Mouse (Mus musculus): ENCODE measurements around the gene Midn. TPM values are rescaled to one million over a fixed set of nuclear protein-coding genes. Genes with fewer than 3 reads are reported as not detected.
A peak's percentile ranks its signal among the peaks of the same experiment; 100 is the strongest.

Midn gene
- polyA plus RNA-seq, 1 experiment from 2014 or later: 41.7 TPM

GRCm38 (mm10) chr10:80130403-80131031, 17.6 kb upstream of the Midn start:
- no peak overlapping the region for H3K4me3 ChIP-seq
- no peak overlapping the region for H3K27ac ChIP-seq (replicated peaks)
- peaks cover 97% of the 10 kb centered on the region for H3K36me3 ChIP-seq
- H3K9me3 ChIP-seq: no peaks in the 10 kb centered on the region
- H3K27me3 ChIP-seq: peaks cover 49% of the 10 kb centered on the region
- WGBS: 89% methylated on average over 18 of the region's 18 CpGs
- no peak overlapping the region for H3K4me2 ChIP-seq (replicated peaks)
- no peak overlapping the region for H3K9ac ChIP-seq (replicated peaks)
- peaks cover 23% of the 10 kb centered on the region for H3K4me1 ChIP-seq
- no peak for ATAC-seq (ENCODE audit: low FRiP score, low read depth)

- peaks cover 88% of the 10 kb centered on the region for H3K36me3 ChIP-seq
- H3K4me2 ChIP-seq (replicated peaks): peak overlapping the region; percentile 34
- no peak overlapping the region for H3K27ac ChIP-seq (replicated peaks)
- 11% methylated on average over 51 of the region's 55 CpGs for WGBS
- peaks cover 58% of the 10 kb centered on the region for H3K27me3 ChIP-seq
- H3K9ac ChIP-seq (replicated peaks): peak overlapping the region; percentile 17; the same call in 1 of the 2 replicates
- ATAC-seq (ENCODE audit: low FRiP score, low read depth): peak; percentile 25; the same call in 1 of the 2 replicates
- no peaks in the 10 kb centered on the region for H3K9me3 ChIP-seq
- H3K4me1 ChIP-seq: peaks cover 27% of the 10 kb centered on the region
- H3K4me3 ChIP-seq: peak overlapping the region; percentile 6; the same call in 1 of the 2 replicates
These were observed 16.6 kb upstream of the Midn start for GRCm38 (mm10) chr10:80131316-80131951.

- H3K4me2 ChIP-seq (replicated peaks): peak overlapping the region; percentile 34
- H3K27ac ChIP-seq (replicated peaks): no peak overlapping the region
- H3K36me3 ChIP-seq: peaks cover 83% of the 10 kb centered on the region
These were observed 16.1 kb upstream of the Midn start for GRCm38 (mm10) chr10:80131952-80132350.

GRCm38 (mm10) chr10:80133226-80133849, 14.7 kb upstream of the Midn start:
- Histone ChIP-seq H3K9me3 (no peaks in the 10 kb centered on the region), H3K27ac (replicated peaks) (no peak overlapping the region), H3K27me3 (peaks cover 71% of the 10 kb centered on the region), H3K4me3 (no peak overlapping the region), H3K4me2 (replicated peaks) (no peak overlapping the region), H3K9ac (replicated peaks) (no peak overlapping the region), H3K4me1 (peaks cover 46% of the 10 kb centered on the region), H3K36me3 (peaks cover 69% of the 10 kb centered on the region)
- no peak for ATAC-seq (ENCODE audit: low FRiP score, low read depth)
- 76% methylated on average over 8 of the region's 8 CpGs for WGBS

More at GRCm38 (mm10) chr10:80131952-80132350, 16.1 kb upstream of the Midn start:
- H3K9me3 ChIP-seq: no peaks in the 10 kb centered on the region
- no peak for ATAC-seq (ENCODE audit: low FRiP score, low read depth)
- H3K9ac ChIP-seq (replicated peaks): peak overlapping the region; percentile 17; the same call in 1 of the 2 replicates
- WGBS: 31% methylated on average over 21 of the region's 27 CpGs
- peak overlapping the region; percentile 6; the same call in 1 of the 2 replicates for H3K4me3 ChIP-seq
- peaks cover 32% of the 10 kb centered on the region for H3K4me1 ChIP-seq
- peaks cover 63% of the 10 kb centered on the region for H3K27me3 ChIP-seq

GRCm38 (mm10) chr10:80134421-80134820, 13.7 kb upstream of the Midn start:
- ATAC-seq (ENCODE audit: low FRiP score, low read depth): no peak
- Histone ChIP-seq H3K4me3 (no peak overlapping the region), H3K4me2 (replicated peaks) (no peak overlapping the region), H3K27ac (replicated peaks) (no peak overlapping the region), H3K4me1 (peaks cover 54% of the 10 kb centered on the region), H3K9me3 (no peaks in the 10 kb centered on the region), H3K27me3 (peaks cover 73% of the 10 kb centered on the region), H3K9ac (replicated peaks) (no peak overlapping the region), H3K36me3 (peaks cover 58% of the 10 kb centered on the region)
- 90% methylated on average over 9 of the region's 9 CpGs for WGBS

GRCm38 (mm10) chr10:80135161-80135560, 12.9 kb upstream of the Midn start:
- H3K4me1 ChIP-seq: peaks cover 56% of the 10 kb centered on the region
- WGBS: 94% methylated on average over 10 of the region's 10 CpGs

GRCm38 (mm10) chr10:80135641-80136040, 12.4 kb upstream of the Midn start:
- Histone ChIP-seq H3K36me3 (peaks cover 46% of the 10 kb centered on the region), H3K4me2 (replicated peaks) (no peak overlapping the region), H3K27ac (replicated peaks) (no peak overlapping the region), H3K27me3 (peaks cover 67% of the 10 kb centered on the region), H3K9me3 (no peaks in the 10 kb centered on the region), H3K4me3 (no peak overlapping the region), H3K4me1 (peaks cover 59% of the 10 kb centered on the region), H3K9ac (replicated peaks) (no peak overlapping the region)
- 93% methylated on average over 1 of the region's 1 CpGs for WGBS
- ATAC-seq (ENCODE audit: low FRiP score, low read depth): no peak

More at GRCm38 (mm10) chr10:80135161-80135560, 12.9 kb upstream of the Midn start:
- Histone ChIP-seq H3K4me3 (no peak overlapping the region), H3K4me2 (replicated peaks) (no peak overlapping the region), H3K27ac (replicated peaks) (no peak overlapping the region), H3K27me3 (peaks cover 69% of the 10 kb centered on the region), H3K9me3 (no peaks in the 10 kb centered on the region), H3K9ac (replicated peaks) (no peak overlapping the region), H3K36me3 (peaks cover 51% of the 10 kb centered on the region)
- ATAC-seq (ENCODE audit: low FRiP score, low read depth): no peak

- Histone ChIP-seq H3K9me3 (no peaks in the 10 kb centered on the region), H3K27ac (replicated peaks) (no peak overlapping the region), H3K4me2 (replicated peaks) (peak overlapping the region; percentile 95), H3K36me3 (peaks cover 39% of the 10 kb centered on the region), H3K27me3 (peaks cover 60% of the 10 kb centered on the region), H3K4me3 (peak overlapping the region; percentile 66), H3K9ac (replicated peaks) (peak overlapping the region; percentile 86), H3K4me1 (peaks cover 60% of the 10 kb centered on the region)
- ATAC-seq (ENCODE audit: low FRiP score, low read depth): no peak
- WGBS: 14% methylated on average over 49 of the region's 49 CpGs
These were observed 11.7 kb upstream of the Midn start for GRCm38 (mm10) chr10:80136179-80136951.

- Histone ChIP-seq H3K4me3 (peak overlapping the region; percentile 66), H3K36me3 (peaks cover 32% of the 10 kb centered on the region), H3K9me3 (no peaks in the 10 kb centered on the region), H3K27me3 (peaks cover 52% of the 10 kb centered on the region), H3K27ac (replicated peaks) (peak overlapping the region; percentile 91), H3K9ac (replicated peaks) (peak overlapping the region; percentile 86), H3K4me1 (peaks cover 57% of the 10 kb centered on the region), H3K4me2 (replicated peaks) (peak overlapping the region; percentile 95)
- ATAC-seq (ENCODE audit: low FRiP score, low read depth): no peak
- 3% methylated on average over 28 of the region's 29 CpGs for WGBS
These were observed 11.0 kb upstream of the Midn start for GRCm38 (mm10) chr10:80136952-80137625.

- WGBS: 4% methylated on average over 31 of the region's 33 CpGs
- no peak for ATAC-seq (ENCODE audit: low FRiP score, low read depth)
- H3K4me1 ChIP-seq: peaks cover 60% of the 10 kb centered on the region
These were observed 10.2 kb upstream of the Midn start for GRCm38 (mm10) chr10:80137626-80138552.

More at GRCm38 (mm10) chr10:80137626-80138552, 10.2 kb upstream of the Midn start:
- H3K27me3 ChIP-seq: peaks cover 44% of the 10 kb centered on the region
- peak overlapping the region; percentile 91 for H3K27ac ChIP-seq (replicated peaks)
- peak overlapping the region; percentile 95 for H3K4me2 ChIP-seq (replicated peaks)
- peaks cover 24% of the 10 kb centered on the region for H3K36me3 ChIP-seq
- no peaks in the 10 kb centered on the region for H3K9me3 ChIP-seq
- peak overlapping the region; percentile 66 for H3K4me3 ChIP-seq
- peak overlapping the region; percentile 86 for H3K9ac ChIP-seq (replicated peaks)
